Mouse (Mus musculus) forebrain, embryonic 12.5 days (tissue): Measurements from ENCODE around the gene Neurl1b. TPM values are rescaled to one million over a fixed set of nuclear protein-coding genes. Genes with fewer than 3 reads are reported as not detected.

Experiments used
- ATAC-seq: fragments of 200-750 bp; cut with Nextera tagmentation; 2 replicates; pipeline ENCODE4 v1.8.0; 2017; ENCODE audit warnings: moderate TSS enrichment; ENCODE audit not compliant: low FRiP score
- H3K27ac ChIP-seq: fragments of 300-500 bp; sonication (generic); 2 replicates; pipeline ENCODE4 v1.5.1; 2016; ENCODE audit warnings: mild to moderate bottlenecking
- H3K27me3 ChIP-seq: fragments of 300-500 bp; sonication (generic); 2 replicates; pipeline ENCODE4 v1.6.1; 2016; ENCODE audit warnings: mild to moderate bottlenecking
- H3K36me3 ChIP-seq: fragments of 300-500 bp; sonication (generic); replicated peaks from 2 replicates; pipeline ENCODE4 v1.6.1; 2016; ENCODE audit warnings: mild to moderate bottlenecking
- H3K4me1 ChIP-seq: fragments of 300-500 bp; sonication (generic); 2 replicates; pipeline ENCODE4 v1.6.1; 2016
- H3K4me2 ChIP-seq: fragments of 300-500 bp; sonication (generic); 2 replicates; pipeline ENCODE4 v1.6.1; 2016; ENCODE audit warnings: mild to moderate bottlenecking, moderate library complexity
- H3K4me3 ChIP-seq: fragments of 300-500 bp; sonication (generic); replicated peaks from 2 replicates; pipeline ENCODE4 v1.5.1; 2016; ENCODE audit warnings: mild to moderate bottlenecking
- H3K9ac ChIP-seq: fragments of 300-500 bp; sonication (generic); 2 replicates; pipeline ENCODE4 v1.6.1; 2016; ENCODE audit warnings: mild to moderate bottlenecking
- H3K9me3 ChIP-seq: fragments of 300-500 bp; sonication (generic); 2 replicates; pipeline ENCODE4 v1.6.1; 2016
- WGBS: fragments of 180-500 bp; shearing (Covaris S2); methylation state at CpG from one replicate; pipeline ENCODE4 v1.1.7; 2016; 5-methylcytosine and 5-hydroxymethylcytosine counted together
- polyA plus RNA-seq: library from polyadenylated mRNA; unstranded; fragments of >200 nt; fragmentation: Nextera tagmentation; extraction: Ambion mirVana; gene quantifications from 2 replicates; pipeline ENCODE4 v1.2.1, GENCODE M21; 2016

Gene Neurl1b
- polyA plus RNA-seq, 1 experiment from 2014 or later, result 0.57 TPM

DNA sequence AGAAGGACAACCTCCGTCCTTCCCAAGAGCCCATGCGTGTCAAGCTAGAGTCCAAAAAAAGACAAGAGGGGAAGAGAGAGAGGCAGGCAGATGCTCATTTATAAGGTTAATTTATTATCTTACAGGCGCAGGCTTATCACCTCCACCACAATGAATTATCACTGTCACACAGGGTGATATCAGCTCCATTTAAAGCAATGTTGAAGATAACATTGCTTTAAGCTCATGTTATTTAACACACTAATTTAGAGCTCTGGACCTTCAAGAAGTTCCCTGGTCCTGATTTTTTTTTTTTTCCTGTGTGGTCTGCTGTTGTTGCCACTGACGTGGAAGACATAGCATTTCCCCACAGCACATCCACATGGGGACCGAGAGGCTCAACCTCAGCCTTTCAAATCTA is 1.7 kb upstream of the Neurl1b start:
- no peaks in the 10 kb centered on the region for H3K36me3 ChIP-seq
- peaks cover 21% of the 10 kb centered on the region for H3K4me1 ChIP-seq
- no peak overlapping the region for H3K27ac ChIP-seq
- peaks cover 68% of the 10 kb centered on the region for H3K27me3 ChIP-seq
- 90% methylated on average over 5 of the region's 5 CpGs for WGBS
- no peaks in the 10 kb centered on the region for H3K9me3 ChIP-seq
- H3K4me2 ChIP-seq, result no peak overlapping the region
- H3K4me3 ChIP-seq, result no peak overlapping the region
- no peak overlapping the region for H3K9ac ChIP-seq
- ATAC-seq, result no peak

DNA sequence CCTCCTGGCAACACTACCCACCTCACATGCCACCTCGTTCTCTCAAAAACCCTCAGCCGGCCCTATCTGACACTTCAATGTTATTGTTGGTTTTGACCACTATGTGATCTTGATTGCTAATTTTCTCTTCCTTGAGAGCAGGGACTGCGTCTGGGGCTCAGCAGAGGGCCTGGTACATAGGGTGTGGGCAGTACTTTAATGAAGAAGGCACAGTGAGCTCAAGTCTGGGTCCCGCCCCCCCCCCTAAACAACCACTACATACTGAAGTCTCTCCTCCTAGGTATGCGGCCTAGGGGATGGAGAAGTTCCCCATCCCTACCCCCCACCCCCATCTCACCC is 476 bp upstream of the Neurl1b start:
- Histone ChIP-seq H3K27ac (no peak overlapping the region), H3K4me2 (peak overlapping the region; percentile 97), H3K9ac (peak overlapping the region; percentile 76), H3K4me1 (peaks cover 21% of the 10 kb centered on the region), H3K9me3 (no peaks in the 10 kb centered on the region), H3K4me3 (peak overlapping the region; percentile 75), H3K27me3 (peaks cover 74% of the 10 kb centered on the region), H3K36me3 (no peaks in the 10 kb centered on the region)
- WGBS, result 16% methylated on average over 5 of the region's 5 CpGs
- 0 out of 2 replicates have a peak, but pooled peaks have one; percentile 14 for ATAC-seq

DNA sequence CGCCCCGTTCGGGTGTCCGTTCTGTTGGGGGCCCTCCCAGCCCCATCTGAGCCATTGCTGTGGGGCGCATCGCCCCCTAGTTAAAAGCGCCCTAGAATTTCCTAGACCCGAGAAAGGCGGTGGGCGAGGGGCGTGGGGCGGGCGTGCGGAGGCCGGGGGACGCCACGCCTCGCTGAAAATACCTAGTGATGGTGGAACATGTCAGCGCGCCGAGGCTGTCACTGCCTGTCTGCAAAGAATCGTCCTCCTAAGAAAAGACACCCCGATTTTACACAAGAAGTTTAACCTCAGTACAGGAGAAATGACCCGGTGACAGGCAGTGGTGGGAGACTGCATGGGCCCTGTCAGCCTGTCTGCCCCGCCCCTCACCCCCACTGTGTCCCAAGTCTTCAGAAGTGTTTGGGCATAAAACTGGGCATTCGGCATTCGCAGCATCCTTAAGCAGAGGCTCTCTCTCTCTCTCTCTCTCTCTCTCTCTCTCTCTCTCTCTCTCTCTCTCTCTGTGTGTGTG is 781 bp downstream of the Neurl1b start:
- WGBS, result 3% methylated on average over 27 of the region's 27 CpGs
- Histone ChIP-seq H3K36me3 (no peaks in the 10 kb centered on the region), H3K4me2 (peak overlapping the region; percentile 97), H3K9me3 (no peaks in the 10 kb centered on the region), H3K4me1 (peaks cover 21% of the 10 kb centered on the region), H3K27me3 (peaks cover 74% of the 10 kb centered on the region), H3K9ac (peak overlapping the region; percentile 76), H3K27ac (no peak overlapping the region), H3K4me3 (peak overlapping the region; percentile 75)
- peak; percentile 22; the same call in 1 of the 2 replicates for ATAC-seq

DNA sequence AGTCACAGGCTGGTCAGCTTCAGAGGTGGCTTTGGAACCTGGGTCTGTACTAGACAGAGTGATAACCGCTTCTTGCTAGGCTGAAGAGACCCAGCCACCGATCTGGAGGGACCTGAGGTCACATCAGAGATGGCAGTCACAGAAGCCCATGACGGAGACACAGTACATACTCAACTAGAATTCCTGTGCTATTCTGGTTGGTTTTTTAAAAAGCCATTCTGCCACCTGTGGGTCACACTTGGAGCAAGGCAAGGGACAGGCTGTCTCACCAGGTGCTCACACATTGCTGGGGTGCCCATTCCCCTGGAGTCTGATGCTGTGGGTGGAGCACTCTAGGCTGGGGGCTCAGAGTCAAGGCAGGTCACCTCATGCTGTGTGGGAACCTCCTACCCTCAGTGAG is 1.5 kb downstream of the Neurl1b start:
- Histone ChIP-seq H3K9me3 (no peaks in the 10 kb centered on the region), H3K4me1 (peaks cover 21% of the 10 kb centered on the region), H3K4me3 (no peak overlapping the region), H3K9ac (no peak overlapping the region), H3K36me3 (no peaks in the 10 kb centered on the region), H3K27ac (no peak overlapping the region), H3K4me2 (peak overlapping the region; percentile 97; the same call in 1 of the 2 replicates), H3K27me3 (peaks cover 72% of the 10 kb centered on the region)
- WGBS, result 72% methylated on average over 3 of the region's 3 CpGs
- ATAC-seq, result no peak

DNA sequence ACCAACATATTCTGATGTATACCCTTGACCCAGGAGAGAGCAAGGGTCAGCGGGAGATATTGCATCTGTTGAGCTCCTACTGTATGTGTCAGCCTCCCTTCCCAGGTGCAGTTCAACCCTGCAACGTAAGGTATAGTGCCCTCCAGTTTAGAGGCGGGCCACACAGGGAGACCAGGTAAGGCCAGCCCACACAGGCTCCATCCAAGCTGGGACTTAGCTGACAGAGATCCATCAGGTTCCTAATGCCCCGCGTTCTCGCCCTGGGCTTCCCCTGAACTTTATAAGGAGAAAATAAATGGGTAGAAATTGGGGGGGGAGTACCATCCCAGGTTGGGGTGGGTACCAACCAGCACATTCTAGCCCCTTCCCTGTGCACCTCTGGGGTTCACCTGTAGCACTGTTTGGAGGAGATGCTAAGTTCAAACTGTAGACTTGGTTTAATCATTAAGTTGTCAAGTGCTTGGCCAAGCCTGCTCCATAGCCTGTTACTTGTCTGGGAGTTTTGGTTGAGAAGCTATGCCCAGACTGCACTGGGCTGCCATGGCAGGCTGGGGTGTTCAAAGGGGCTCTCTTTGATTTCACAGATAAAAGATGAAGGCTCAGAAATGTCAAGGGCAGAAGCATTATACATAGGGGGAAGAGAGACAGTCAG is 3.3 kb downstream of the Neurl1b start:
- no peak for ATAC-seq
- H3K9me3 ChIP-seq, result no peaks in the 10 kb centered on the region
- peaks cover 59% of the 10 kb centered on the region for H3K27me3 ChIP-seq
- H3K4me2 ChIP-seq, result no peak overlapping the region
- 87% methylated on average over 6 of the region's 6 CpGs for WGBS
- H3K4me1 ChIP-seq, result peaks cover 18% of the 10 kb centered on the region
- no peak overlapping the region for H3K4me3 ChIP-seq
- H3K27ac ChIP-seq, result no peak overlapping the region
- H3K9ac ChIP-seq, result no peak overlapping the region
- H3K36me3 ChIP-seq, result no peaks in the 10 kb centered on the region

DNA sequence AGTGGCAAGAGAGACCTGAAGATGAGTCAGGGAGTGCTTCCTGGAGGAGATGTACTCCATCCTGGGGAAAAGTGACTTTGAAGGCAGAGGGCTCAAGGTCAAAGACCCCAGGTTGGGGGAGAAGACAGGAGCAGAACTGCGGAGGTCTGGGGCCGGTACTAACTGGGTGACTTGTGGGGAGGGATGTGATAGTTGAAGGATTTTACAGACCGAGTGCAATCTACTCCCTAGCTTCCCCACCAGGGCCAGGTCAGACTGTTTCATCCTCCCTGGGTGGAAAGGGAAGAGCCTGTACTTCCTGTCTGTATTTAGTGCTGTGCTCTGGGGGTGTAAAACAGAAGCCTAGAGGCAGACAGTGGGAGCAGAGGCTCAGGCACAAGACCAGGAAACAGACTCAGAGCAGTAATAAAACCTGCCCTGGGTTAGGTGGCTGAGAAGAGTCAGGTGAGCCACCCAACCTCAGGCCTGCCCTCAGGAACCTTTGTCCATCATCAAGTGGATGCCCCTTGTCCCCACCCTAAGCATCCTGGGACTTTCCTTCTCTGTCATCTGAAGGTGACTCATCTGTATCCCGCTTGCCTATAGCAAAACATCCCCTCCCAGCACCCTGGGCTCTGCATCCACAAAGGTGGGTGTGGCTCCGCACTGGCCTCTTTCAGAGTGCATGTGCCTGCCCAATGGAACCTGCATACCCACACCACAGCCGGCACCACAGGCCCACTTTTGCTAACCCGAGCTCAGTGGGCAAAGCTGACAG is 6.0 kb downstream of the Neurl1b start:
- no peaks in the 10 kb centered on the region for H3K9me3 ChIP-seq
- WGBS, result 80% methylated on average over 7 of the region's 7 CpGs
- H3K27me3 ChIP-seq, result peaks cover 49% of the 10 kb centered on the region
- H3K27ac ChIP-seq, result no peak overlapping the region
- H3K4me1 ChIP-seq, result peaks cover 4% of the 10 kb centered on the region; the same call in 1 of the 2 replicates
- no peak overlapping the region for H3K4me3 ChIP-seq
- no peak overlapping the region for H3K9ac ChIP-seq
- H3K36me3 ChIP-seq, result no peaks in the 10 kb centered on the region
- no peak for ATAC-seq
- H3K4me2 ChIP-seq, result no peak overlapping the region

DNA sequence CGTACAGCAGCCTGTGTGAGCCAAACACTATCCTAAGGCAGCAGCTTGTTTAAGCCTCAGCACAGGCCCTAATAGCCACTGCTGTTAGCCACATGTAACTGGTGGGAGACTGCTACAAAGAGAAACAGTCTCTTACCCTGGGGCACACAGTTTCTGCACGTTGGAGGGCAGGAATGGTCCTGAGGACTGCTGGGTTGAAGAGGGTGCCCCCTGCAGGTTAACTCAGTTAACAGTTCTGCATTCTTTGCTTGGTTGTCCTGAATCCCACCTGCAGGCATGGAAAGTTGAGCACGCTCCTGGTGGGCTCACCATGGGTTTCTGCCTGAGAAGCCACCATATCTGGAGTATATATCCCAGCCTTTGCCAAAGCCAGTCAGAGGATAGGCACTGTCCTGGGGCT is 6.9 kb downstream of the Neurl1b start:
- no peaks in the 10 kb centered on the region for H3K9me3 ChIP-seq
- H3K4me1 ChIP-seq, result peaks cover 4% of the 10 kb centered on the region; the same call in 1 of the 2 replicates
- H3K4me2 ChIP-seq, result no peak overlapping the region
- 47% methylated on average over 3 of the region's 3 CpGs for WGBS
- H3K36me3 ChIP-seq, result no peaks in the 10 kb centered on the region
- H3K27ac ChIP-seq, result no peak overlapping the region
- no peak overlapping the region for H3K9ac ChIP-seq
- no peak for ATAC-seq
- peaks cover 40% of the 10 kb centered on the region for H3K27me3 ChIP-seq
- H3K4me3 ChIP-seq, result no peak overlapping the region

DNA sequence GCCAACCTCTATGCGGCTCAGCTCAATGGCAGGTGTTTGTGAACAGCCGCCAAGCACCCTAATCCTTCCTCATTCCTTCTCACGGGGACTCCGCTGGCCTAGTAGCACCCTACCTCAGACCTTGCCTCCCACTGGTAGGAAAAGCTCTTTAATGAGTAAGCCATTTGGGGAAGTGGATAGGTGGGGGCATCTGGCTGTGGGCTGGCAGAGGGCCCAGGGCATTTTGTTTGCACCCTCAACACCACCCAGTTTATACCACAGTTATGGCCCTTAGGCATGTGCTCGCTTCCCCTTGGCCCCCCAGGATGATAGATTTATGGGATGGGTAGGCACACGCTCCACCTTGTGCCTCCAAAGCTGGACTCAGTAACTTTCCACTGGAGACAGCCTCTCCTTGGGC is 7.8 kb downstream of the Neurl1b start:
- no peaks in the 10 kb centered on the region for H3K36me3 ChIP-seq
- peaks cover 32% of the 10 kb centered on the region for H3K27me3 ChIP-seq
- H3K4me1 ChIP-seq, result peaks cover 4% of the 10 kb centered on the region; the same call in 1 of the 2 replicates
- H3K9ac ChIP-seq, result no peak overlapping the region
- no peak overlapping the region for H3K27ac ChIP-seq
- H3K9me3 ChIP-seq, result no peaks in the 10 kb centered on the region
- no peak overlapping the region for H3K4me2 ChIP-seq
- no peak overlapping the region for H3K4me3 ChIP-seq
- ATAC-seq, result no peak
- WGBS, result 79% methylated on average over 6 of the region's 6 CpGs

DNA sequence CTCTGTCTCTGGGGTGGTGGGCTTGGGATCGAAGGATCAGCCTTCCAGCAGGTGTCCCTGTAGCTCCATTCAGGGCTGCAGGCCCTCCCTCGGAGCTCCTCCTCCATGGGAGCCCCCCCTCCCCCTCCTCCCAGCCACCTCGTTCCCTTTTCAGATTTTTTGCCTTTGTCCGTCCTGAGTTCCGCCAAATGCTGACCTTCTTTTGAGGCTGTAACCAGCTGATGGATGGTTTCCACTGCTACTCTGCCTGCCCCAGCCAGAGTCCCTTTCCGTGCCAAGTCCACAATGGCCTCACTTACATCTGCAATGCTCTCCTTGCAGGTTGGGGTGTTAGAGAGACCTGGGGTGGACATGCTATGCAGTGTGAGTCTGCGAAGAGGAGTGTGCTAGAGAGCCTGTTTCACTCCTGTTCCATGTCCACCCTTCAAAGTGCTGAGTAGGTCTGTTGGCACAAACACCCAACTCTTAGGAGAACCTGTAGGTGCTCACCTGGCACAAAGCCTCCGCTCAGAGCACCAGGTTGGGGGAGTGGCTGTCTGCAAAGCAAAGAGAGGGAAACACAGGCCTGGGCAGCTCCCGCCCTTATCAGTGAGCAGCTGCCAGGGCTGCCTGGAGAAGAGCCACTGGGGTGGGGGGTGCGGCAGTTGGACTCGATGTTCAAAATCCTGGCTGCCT is 9.5 kb downstream of the Neurl1b start:
- Histone ChIP-seq H3K27ac (no peak overlapping the region), H3K27me3 (peaks cover 20% of the 10 kb centered on the region), H3K4me2 (no peak overlapping the region), H3K9ac (no peak overlapping the region), H3K4me3 (no peak overlapping the region), H3K36me3 (no peaks in the 10 kb centered on the region), H3K4me1 (peaks cover 4% of the 10 kb centered on the region; the same call in 1 of the 2 replicates), H3K9me3 (no peaks in the 10 kb centered on the region)
- 31% methylated on average over 11 of the region's 11 CpGs for WGBS
- ATAC-seq, result no peak

DNA sequence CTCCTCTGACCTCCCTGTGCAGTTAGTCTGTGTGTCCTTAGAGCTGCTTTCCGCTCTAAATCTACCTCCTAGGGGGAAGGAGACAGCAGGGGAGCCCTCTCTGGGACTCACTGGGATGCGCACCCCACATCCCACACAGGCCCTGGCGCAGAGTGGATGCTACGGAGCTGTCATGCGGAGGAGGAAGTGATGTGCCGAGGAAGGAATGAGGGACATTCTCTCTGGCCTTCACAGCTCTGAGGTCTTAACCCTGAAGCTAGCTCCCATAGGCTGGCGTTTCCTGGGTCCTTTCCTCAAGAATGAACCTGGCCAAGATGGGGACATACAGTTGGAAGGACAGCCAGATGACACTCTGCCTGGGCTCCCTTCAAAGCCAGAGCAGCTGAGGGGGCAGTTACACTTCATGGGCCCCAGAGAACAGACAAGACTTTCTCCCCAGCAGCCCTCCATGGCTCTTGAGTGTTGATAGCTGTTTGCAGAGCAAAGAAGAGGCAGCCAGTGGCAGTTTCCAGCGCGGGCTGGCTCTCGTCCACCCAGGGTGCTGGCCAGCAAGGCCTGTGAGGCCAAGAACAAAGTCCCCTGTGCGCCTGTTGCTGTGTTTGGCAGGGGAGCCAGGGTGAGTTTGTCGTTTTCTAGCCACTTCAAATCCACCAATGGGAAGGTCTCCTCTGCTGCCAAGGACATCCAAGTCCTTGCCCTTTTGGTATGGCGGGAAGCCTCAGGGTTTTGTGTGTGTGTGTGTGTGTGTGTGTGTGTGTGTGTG is 10.5 kb downstream of the Neurl1b start:
- Histone ChIP-seq H3K9me3 (no peaks in the 10 kb centered on the region), H3K4me1 (peaks cover 4% of the 10 kb centered on the region; the same call in 1 of the 2 replicates), H3K4me3 (no peak overlapping the region), H3K4me2 (no peak overlapping the region), H3K36me3 (no peaks in the 10 kb centered on the region), H3K27me3 (peaks cover 20% of the 10 kb centered on the region), H3K9ac (peak overlapping the region; percentile 7; the same call in 1 of the 2 replicates), H3K27ac (no peak overlapping the region)
- WGBS, result 69% methylated on average over 13 of the region's 13 CpGs
- no peak for ATAC-seq

DNA sequence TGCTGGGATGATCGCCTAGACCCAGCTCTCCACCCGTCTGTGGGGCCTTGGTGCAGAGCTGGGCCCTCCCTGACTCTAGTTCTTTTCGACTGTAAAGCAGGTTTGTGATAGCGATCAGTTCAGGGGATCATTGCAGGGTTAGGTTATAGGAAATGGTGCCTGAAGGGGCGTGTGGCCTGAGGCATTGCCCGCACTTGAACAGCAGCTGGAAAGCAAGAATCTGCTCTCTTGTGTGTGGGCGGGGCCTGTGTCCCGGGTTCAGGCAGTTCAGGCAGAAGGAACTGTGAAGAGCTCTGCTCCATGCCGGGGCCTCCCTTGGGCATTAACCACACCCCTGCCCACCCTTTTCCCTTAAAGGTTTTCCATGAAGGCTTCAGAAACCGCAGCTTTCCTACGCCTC is 18.7 kb downstream of the Neurl1b start:
- Histone ChIP-seq H3K36me3 (no peaks in the 10 kb centered on the region; the same call in 1 of the 2 replicates), H3K9me3 (no peaks in the 10 kb centered on the region), H3K4me1 (no peaks in the 10 kb centered on the region), H3K27me3 (peaks cover 35% of the 10 kb centered on the region), H3K9ac (no peak overlapping the region), H3K4me3 (no peak overlapping the region), H3K4me2 (no peak overlapping the region), H3K27ac (no peak overlapping the region)
- no peak for ATAC-seq
- 68% methylated on average over 11 of the region's 11 CpGs for WGBS
